Mouse (Mus musculus): ENCODE results near the gene Olfr827.

DNA sequence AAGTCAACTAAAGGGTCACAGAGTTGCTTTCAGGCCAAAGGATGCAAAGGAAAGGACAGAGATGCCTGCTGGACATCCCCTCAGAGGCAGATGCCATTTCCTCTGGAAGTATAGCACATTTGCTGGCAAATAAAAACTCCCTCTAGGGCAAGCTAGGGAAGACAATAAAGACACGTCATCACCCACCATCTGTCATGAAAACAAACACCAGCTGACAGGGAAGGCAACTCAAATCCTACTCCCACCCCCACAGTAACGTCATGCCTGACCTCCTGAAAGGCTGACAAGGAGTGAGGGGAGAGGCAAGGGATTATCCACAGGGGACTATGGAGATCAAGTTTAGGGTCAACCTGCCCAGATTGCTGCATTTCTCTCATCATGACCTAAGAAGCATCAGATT, 30.1 kb upstream of the Olfr827 start:
- TF ChIP-seq POLR2A (IDR thresholded peaks at IDR 0.05; ENCODE audit: insufficient read depth, low read depth, low read length) (no peak), CTCF (IDR thresholded peaks at IDR 0.05) (no peak)

All from heart, adult 2 months (tissue).